Mouse (Mus musculus): ENCODE data around the gene Npas2.

DNA sequence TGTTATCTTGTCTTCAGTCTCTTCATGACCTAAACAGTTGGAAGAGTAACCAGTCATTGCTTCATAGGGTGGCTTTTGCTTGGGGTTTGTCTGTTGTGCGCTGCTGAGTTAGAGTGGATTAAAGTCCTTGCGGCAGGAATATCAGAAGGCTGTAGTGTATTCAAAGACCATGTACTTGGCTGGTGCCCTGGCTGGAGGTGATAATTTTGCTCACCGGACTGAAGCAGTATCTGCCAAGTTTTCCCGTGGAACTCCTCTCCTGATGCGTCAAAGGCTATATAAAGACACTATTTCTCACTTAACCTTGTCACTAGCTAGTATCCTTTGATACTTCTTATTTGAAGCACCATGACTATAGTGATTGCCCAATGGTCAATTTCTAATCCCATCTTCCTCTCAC lies 34.9 kb downstream of the Npas2 start:
- no peak for TF ChIP-seq CTCF (IDR thresholded peaks at IDR 0.05; ENCODE audit: low read depth, low read length)
- no peak for TF ChIP-seq POLR2AphosphoS5 (IDR thresholded peaks at IDR 0.05; ENCODE audit: insufficient replicate concordance, low read depth, low read length)
- no peak for TF ChIP-seq TAL1 (conservative IDR thresholded peaks at IDR 0.05; ENCODE audit: low read depth, low read length)

Data from G1E (cell line).